Comparison of ENCODE assay signal across 7 mouse cellular contexts in genomic region chr8:91069407-91069806, GRCm38 (mm10). TPM values are rescaled to one million over a fixed set of nuclear protein-coding genes. Genes with fewer than 3 reads are reported as not detected.
DNase-seq lines count a peak whose midpoint lies in the region; ATAC-seq and TF ChIP-seq lines count a peak whose summit lies in the region.

No protein-coding gene starts in this region.

- TF ChIP-seq POLR2A in myocyte (IDR thresholded peaks at IDR 0.05; ENCODE audit: insufficient read length, low read depth), result no peak

- H3K4me3 ChIP-seq in heart, embryonic 14.5 days (ENCODE audit: control insufficient read depth in 1 of 2, insufficient read depth in 1 of 2, low read depth in 1 of 2, low read length in 2 of 2), result peak overlapping the region; percentile 78 to 94; a peak in 3 of 4 replicates
- H3K4me3 ChIP-seq in limb, embryonic 10.5 days, result peak overlapping the region; percentile 93
- H3K4me3 ChIP-seq in myocyte, result peak overlapping the region; percentile 79

- H3ac ChIP-seq in myocyte (ENCODE audit: control insufficient read depth, insufficient read length), result peak overlapping the region; percentile 33

- peaks cover 5 to 20% of the 10 kb centered on the region in 2 experiments; a peak in 2 of 4 replicates for H3K4me1 ChIP-seq in heart, embryonic 14.5 days (ENCODE audit: control insufficient read depth in 2 of 2, insufficient read depth in 2 of 2, low read length in 2 of 2)
- peaks cover 19% of the 10 kb centered on the region for H3K4me1 ChIP-seq in limb, embryonic 10.5 days

- ATAC-seq in heart, embryonic 14.5 days (ENCODE audit: insufficient number of reproducible peaks, insufficient read depth, low FRiP score, low read depth), result no peak

- H3K9me3 ChIP-seq in heart, embryonic 14.5 days (ENCODE audit: control insufficient read depth, low read length), result no peaks in the 10 kb centered on the region
- no peaks in the 10 kb centered on the region for H3K9me3 ChIP-seq in limb, embryonic 10.5 days (replicated peaks)

- WGBS in heart, embryonic 14.5 days, result 7% methylated on average over 10 of the region's 10 CpGs
- 6% methylated on average over 10 of the region's 10 CpGs for WGBS in limb, embryonic 10.5 days

- H3K79me2 ChIP-seq in myocyte (ENCODE audit: control insufficient read depth, insufficient read depth), result peaks cover 13% of the 10 kb centered on the region

- peak overlapping the region; percentile 73 for H3K4me2 ChIP-seq in heart, embryonic 14.5 days (ENCODE audit: low read length)
- peak overlapping the region; percentile 61 for H3K4me2 ChIP-seq in myocyte (ENCODE audit: low read depth)

- peaks cover 5% of the 10 kb centered on the region; the same call in 1 of the 2 replicates for H3K36me3 ChIP-seq in heart, embryonic 14.5 days (ENCODE audit: control insufficient read depth, insufficient read depth, low read length)
- no peaks in the 10 kb centered on the region for H3K36me3 ChIP-seq in limb, embryonic 10.5 days
- H3K36me3 ChIP-seq in myocyte (ENCODE audit: control insufficient read depth, insufficient read depth), result no peaks in the 10 kb centered on the region

- DNase-seq in right cerebral cortex, postnatal 4 days, result peak; percentile 22
- DNase-seq in right cerebral cortex, postnatal 10 days (ENCODE audit: low spot score in 2 of 2), result no peak
- peak; percentile 49 for DNase-seq in cerebellum, adult 9-11 months
- no peak for DNase-seq in limb, embryonic 10.5 days (ENCODE audit: low spot score)
- no peak for DNase-seq in Muller cell, postnatal 12 days (ENCODE audit: inconsistent ontology term)

- H3K27ac ChIP-seq in heart, embryonic 14.5 days (replicated peaks in 1 of 2; ENCODE audit: control insufficient read depth in 1 of 2, insufficient read depth in 1 of 2, low read depth in 2 of 2, low read length in 2 of 2), result no peak overlapping the region
- peak overlapping the region; percentile 84 for H3K27ac ChIP-seq in limb, embryonic 10.5 days

- H3K27me3 ChIP-seq in heart, embryonic 14.5 days (ENCODE audit: control insufficient read depth, insufficient read depth, low read length), result no peaks in the 10 kb centered on the region
- no peaks in the 10 kb centered on the region for H3K27me3 ChIP-seq in limb, embryonic 10.5 days (ENCODE audit: low read depth, poor library complexity, severe bottlenecking)
- H3K27me3 ChIP-seq in myocyte (ENCODE audit: control insufficient read depth, insufficient read depth, insufficient read length), result no peaks in the 10 kb centered on the region

- peak overlapping the region; percentile 89 for H3K9ac ChIP-seq in heart, embryonic 14.5 days (ENCODE audit: low read length)

TF ChIP-seq in myocyte, 11 proteins besides CTCF, POLR2A, EP300 and RAD21:
- TF ChIP-seq CEBPB (IDR thresholded peaks at IDR 0.05; ENCODE audit: insufficient read depth, poor library complexity, severe bottlenecking) (no peak), USF1 (IDR thresholded peaks at IDR 0.05; ENCODE audit: low read depth) (no peak), TCF12 (IDR thresholded peaks at IDR 0.05; ENCODE audit: insufficient read depth, poor library complexity, severe bottlenecking) (no peak), MYOD1 (IDR thresholded peaks at IDR 0.05; ENCODE audit: control insufficient read depth in 1 of 3, insufficient read length in 2 of 3, low read depth in 2 of 3) (no peak), POLR2AphosphoS2 (IDR thresholded peaks at IDR 0.05; ENCODE audit: insufficient read length, low read depth) (no peak), SRF (IDR thresholded peaks at IDR 0.05; ENCODE audit: control insufficient read depth, insufficient read length, low read depth) (no peak), MYOG (IDR thresholded peaks at IDR 0.05; ENCODE audit: control insufficient read depth in 1 of 3, insufficient read depth in 1 of 3, insufficient read length in 2 of 3, low read depth in 2 of 3) (no peak), TCF3 (IDR thresholded peaks at IDR 0.05; ENCODE audit: insufficient read length, low read depth) (no peak), E2F4 (IDR thresholded peaks at IDR 0.05; ENCODE audit: insufficient read depth) (no peak), REST (IDR thresholded peaks at IDR 0.05; ENCODE audit: insufficient read depth, insufficient read length) (no peak), MAX (IDR thresholded peaks at IDR 0.05; ENCODE audit: low read depth) (no peak)
TF ChIP-seq in myocyte: peak in this region for 0.

RNA-seq across cellular contexts. Expression of gene Rbl2, which starts 0.5 kb away (rescaled TPM):
- polyA plus RNA-seq in heart, embryonic 14.5 days (2014; fragmentation: Nextera tagmentation; extraction: Ambion mirVana), result 21.1 and 22.6 TPM in 2 replicates
- 4.4 and 6.2 TPM in 2 replicates for polyA plus RNA-seq in limb, embryonic 10.5 days (2016; fragmentation: Nextera tagmentation; extraction: Ambion mirVana)
- 7.6 TPM for polyA plus RNA-seq in myocyte (2012; fragmentation: generic; extraction: Trizol)

Comparison
In these comparisons a context has a peak if more than half of its experiments do, and no peak if none do; other contexts are left out.
1. DNase-seq: peak in right cerebral cortex, postnatal 4 days (single experiment) and cerebellum, adult 9-11 months (single experiment); none in right cerebral cortex, postnatal 10 days (0 of 2), limb, embryonic 10.5 days (single experiment) and Muller cell, postnatal 12 days (single experiment).
2. Peak in every context shown above with its lines, with median percentiles within 50 percentile points of each other: H3K4me3 ChIP-seq.